Comparison of ENCODE assay signal across 10 mouse cellular contexts in the genomic region with DNA sequence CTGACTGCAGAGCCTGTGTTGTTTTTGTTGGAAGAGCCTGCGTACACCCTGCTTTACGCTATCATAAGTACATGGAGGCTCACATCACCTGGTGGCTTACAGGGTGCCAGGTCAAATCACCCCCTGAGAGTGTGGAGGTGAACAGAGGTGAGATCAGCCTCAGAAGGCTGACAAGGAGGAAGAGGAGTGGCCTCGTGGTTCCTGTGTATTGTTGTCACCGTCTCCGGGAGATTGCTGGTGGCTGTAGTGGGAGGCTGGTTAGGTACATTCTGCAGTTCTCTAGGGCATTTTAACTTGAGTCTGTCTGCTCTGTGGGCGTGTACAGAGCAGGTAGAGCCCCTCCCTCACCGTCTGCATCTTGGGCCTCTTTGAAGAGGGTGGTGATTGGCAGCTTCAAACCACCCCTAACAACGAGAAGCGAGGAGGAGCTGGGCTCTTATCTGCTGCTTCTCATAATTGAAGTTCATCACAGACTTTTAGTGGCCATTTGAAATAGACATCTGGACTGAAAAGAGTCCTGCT. TPM values are rescaled to one million over a fixed set of nuclear protein-coding genes. Genes with fewer than 3 reads are reported as not detected.
DNase-seq lines count a peak whose midpoint lies in the region; ATAC-seq and TF ChIP-seq lines count a peak whose summit lies in the region.
"Had no signal": no experiment of that assay in that cellular context is flagged by ENCODE, and none has a peak within 500 bp of the region (broad histone marks: within the 10 kb centered on the region; RNA-seq: fewer than 3 reads in every experiment).

No protein-coding gene starts in this region.

- no peaks in the 10 kb centered on the region for H3K27me3 ChIP-seq in heart, embryonic 12.5 days (replicated peaks)
- no peaks in the 10 kb centered on the region for H3K27me3 ChIP-seq in lung, postnatal 0 days (replicated peaks; ENCODE audit: insufficient read depth, low read length)
- no peaks in the 10 kb centered on the region for H3K27me3 ChIP-seq in hindbrain, embryonic 14.5 days (ENCODE audit: control insufficient read depth, insufficient read depth, low read length)
- H3K27me3 ChIP-seq in stomach, postnatal 0 days (ENCODE audit: control insufficient read depth, insufficient read depth, low read length) = no peaks in the 10 kb centered on the region

- H3K9me3 ChIP-seq in heart, embryonic 12.5 days (replicated peaks) = no peaks in the 10 kb centered on the region
- H3K9me3 ChIP-seq in lung, postnatal 0 days (ENCODE audit: low read length) = no peaks in the 10 kb centered on the region
- no peaks in the 10 kb centered on the region for H3K9me3 ChIP-seq in hindbrain, embryonic 14.5 days (ENCODE audit: control insufficient read depth, low read length)
- H3K9me3 ChIP-seq in stomach, postnatal 0 days (ENCODE audit: control insufficient read depth, low read length) = no peaks in the 10 kb centered on the region

- intact Hi-C loops in heart, postnatal 14 days (cut with DNase I) = no loop called here
- intact Hi-C loops in left cerebral cortex, postnatal 36 days (cut with DNase I) = no loop called here

- no peak for TF ChIP-seq CTCF in lung, postnatal 0 days (IDR thresholded peaks at IDR 0.05)
- TF ChIP-seq CTCF in stomach, postnatal 0 days (IDR thresholded peaks at IDR 0.05; ENCODE audit: low read depth) = no peak

- peak overlapping the region; percentile 20 for H3K4me2 ChIP-seq in heart, embryonic 12.5 days
- no peak overlapping the region for H3K4me2 ChIP-seq in lung, postnatal 0 days (replicated peaks; ENCODE audit: low read depth, low read length)
- H3K4me2 ChIP-seq in hindbrain, embryonic 14.5 days (replicated peaks) = no peak overlapping the region
- H3K4me2 ChIP-seq in stomach, postnatal 0 days (replicated peaks; ENCODE audit: low read depth) = no peak overlapping the region

- ATAC-seq in heart, embryonic 12.5 days (ENCODE audit: insufficient number of reproducible peaks, low FRiP score) = no peak
- 0 out of 2 replicates have a peak, but pooled peaks have one; percentile 13 for ATAC-seq in lung, postnatal 0 days
- ATAC-seq in hindbrain, embryonic 14.5 days (ENCODE audit: low FRiP score) = no peak
- no peak for ATAC-seq in stomach, postnatal 0 days (ENCODE audit: low FRiP score, low TSS enrichment)

- H3K4me1 ChIP-seq in heart, embryonic 12.5 days (replicated peaks) = peaks cover 19% of the 10 kb centered on the region
- no peaks in the 10 kb centered on the region for H3K4me1 ChIP-seq in lung, postnatal 0 days (ENCODE audit: insufficient read depth, low read depth, low read length)
- H3K4me1 ChIP-seq in hindbrain, embryonic 14.5 days (replicated peaks; ENCODE audit: control insufficient read depth, insufficient read depth, low read length) = peaks cover 8% of the 10 kb centered on the region; the same call in 1 of the 2 replicates
- 0 out of 2 replicates have a peak, but pooled peaks cover 3% of the 10 kb centered on the region for H3K4me1 ChIP-seq in stomach, postnatal 0 days (replicated peaks; ENCODE audit: control insufficient read depth, insufficient read depth)

- H3K9ac ChIP-seq in heart, embryonic 12.5 days = no peak overlapping the region
- H3K9ac ChIP-seq in lung, postnatal 0 days (replicated peaks; ENCODE audit: low read depth) = no peak overlapping the region
- no peak overlapping the region for H3K9ac ChIP-seq in hindbrain, embryonic 14.5 days
- no peak overlapping the region for H3K9ac ChIP-seq in stomach, postnatal 0 days (ENCODE audit: low read length)

- DNase-seq in heart, postnatal 14 days = no peak
- no peak for DNase-seq in lung, postnatal 0 days (ENCODE audit: low spot score)
- DNase-seq in lung, adult 18-20 months = no peak
- no peak for DNase-seq in hindbrain, embryonic 14.5 days (ENCODE audit: low spot score)
- DNase-seq in stomach, postnatal 0 days (ENCODE audit: low spot score) = no peak
- DNase-seq in urinary bladder, adult 2 months (ENCODE audit: low spot score) = no peak
- no peak for DNase-seq in left cerebral cortex, postnatal 36 days (ENCODE audit: low spot score in 2 of 2)
- DNase-seq: embryo, embryonic 11 days; kidney, adult 11 months had no signal

- no peak for TF ChIP-seq EP300 in lung, postnatal 0 days (IDR thresholded peaks at IDR 0.05)
- TF ChIP-seq EP300 in stomach, postnatal 0 days (optimal IDR thresholded peaks at IDR 0.05) = no peak

- no peaks in the 10 kb centered on the region for H3K36me3 ChIP-seq in heart, embryonic 12.5 days
- no peaks in the 10 kb centered on the region for H3K36me3 ChIP-seq in lung, postnatal 0 days (ENCODE audit: insufficient read depth, low read length)
- H3K36me3 ChIP-seq in hindbrain, embryonic 14.5 days (replicated peaks; ENCODE audit: control insufficient read depth, insufficient read depth) = no peaks in the 10 kb centered on the region
- no peaks in the 10 kb centered on the region for H3K36me3 ChIP-seq in stomach, postnatal 0 days (ENCODE audit: control insufficient read depth, insufficient read depth, low read length)

- WGBS in heart, embryonic 12.5 days = 23% methylated on average over 9 of the region's 9 CpGs
- 40% methylated on average over 9 of the region's 9 CpGs for WGBS in lung, postnatal 0 days
- 54% methylated on average over 9 of the region's 9 CpGs for WGBS in hindbrain, embryonic 14.5 days
- 47% methylated on average over 9 of the region's 9 CpGs for WGBS in stomach, postnatal 0 days

- H3K4me3 ChIP-seq in heart, embryonic 12.5 days = no peak overlapping the region
- H3K4me3 ChIP-seq in lung, postnatal 0 days (ENCODE audit: low read depth, low read length) = no peak overlapping the region
- no peak overlapping the region for H3K4me3 ChIP-seq in hindbrain, embryonic 14.5 days (replicated peaks; ENCODE audit: low read length)
- H3K4me3 ChIP-seq in stomach, postnatal 0 days (ENCODE audit: low read depth, low read length) = no peak overlapping the region

- H3K27ac ChIP-seq in heart, embryonic 12.5 days (ENCODE audit: poor library complexity, severe bottlenecking) = no peak overlapping the region
- H3K27ac ChIP-seq in lung, postnatal 0 days (ENCODE audit: low read length) = no peak overlapping the region
- H3K27ac ChIP-seq in hindbrain, embryonic 14.5 days = 0 out of 2 replicates have a peak overlapping the region, but pooled peaks have one; percentile 21
- H3K27ac ChIP-seq in stomach, postnatal 0 days (replicated peaks) = 0 out of 2 replicates have a peak overlapping the region, but pooled peaks have one; percentile 41

RNA-seq across cellular contexts. Expression of a gene that starts 59.7 kb away (rescaled TPM):
- 9.9 and 10.2 TPM in 2 replicates for polyA plus RNA-seq in heart, embryonic 12.5 days (2016; fragmentation: Nextera tagmentation; extraction: Ambion mirVana)
- total RNA-seq in heart, postnatal 14 days (2021) = 1 to 10 TPM; 2.1 to 2.3 TPM
- polyA plus RNA-seq in lung, postnatal 0 days (2015; fragmentation: Nextera tagmentation; extraction: Ambion mirVana) = 5.0 and 8.4 TPM in 2 replicates
- polyA plus RNA-seq in hindbrain, embryonic 14.5 days (2014; fragmentation: Nextera tagmentation; extraction: Ambion mirVana) = 37.5 and 38.1 TPM in 2 replicates
- 6.9 and 7.2 TPM in 2 replicates for polyA plus RNA-seq in stomach, postnatal 0 days (2015; fragmentation: Nextera tagmentation; extraction: Ambion mirVana)
- 0.65 and 1.0 TPM in 2 replicates for polyA plus RNA-seq in urinary bladder, adult 2 months (2012; rRNA removed)
- 100 to 1,000 TPM; 127 to 178 TPM for total RNA-seq in left cerebral cortex, postnatal 36 days (2021)

Comparison
In these comparisons a context has a peak if more than half of its experiments do, and no peak if none do; other contexts are left out.
1. H3K27ac ChIP-seq: peak in hindbrain, embryonic 14.5 days (single experiment) and stomach, postnatal 0 days (single experiment); none in heart, embryonic 12.5 days (single experiment) and lung, postnatal 0 days (single experiment).